Mouse (Mus musculus): ENCODE data around the gene Hnrnpa1. TPM values are rescaled to one million over a fixed set of nuclear protein-coding genes. Genes with fewer than 3 reads are reported as not detected.
"Not testable (repeated sequence)": the region's sequence is repeated elsewhere in the genome, so short reads cannot be mapped to it uniquely, and the experiment has no call there.

Gene Hnrnpa1
- total RNA-seq, 2 experiments from 2014 or later: 193 to 199 TPM

- DNase-seq: peak; percentile 94 to 95
These were observed 32.4 kb downstream of the Hnrnpa1 start, which contains the start of gene Copz1 for GRCm38 (mm10) chr15:103272419-103273279. TSS of gene Copz1 (plus strand) at chr15:103272714.

- not testable (repeated sequence) for DNase-seq
These were observed 35.7 kb downstream of the Hnrnpa1 start for GRCm38 (mm10) chr15:103275943-103276342.

- DNase-seq: no peak
These were observed 37.7 kb downstream of the Hnrnpa1 start for GRCm38 (mm10) chr15:103277949-103278348.

- DNase-seq: peak; percentile 25 to 54
These were observed 39.5 kb downstream of the Hnrnpa1 start for GRCm38 (mm10) chr15:103279750-103280149.

GRCm38 (mm10) chr15:103280817-103281464, 40.7 kb downstream of the Hnrnpa1 start:
- peak; percentile 31 to 52 for DNase-seq

- no peak for DNase-seq
These were observed 41.4 kb downstream of the Hnrnpa1 start for GRCm38 (mm10) chr15:103281465-103282205.

- DNase-seq: peak; percentile 63 to 70
These were observed 43.8 kb downstream of the Hnrnpa1 start for GRCm38 (mm10) chr15:103284066-103284465.

- DNase-seq: peak; percentile 48 to 55
These were observed 44.4 kb downstream of the Hnrnpa1 start for GRCm38 (mm10) chr15:103284647-103285046.

- peak in 1 of 2 experiments; percentile 57 for DNase-seq
These were observed 45.7 kb downstream of the Hnrnpa1 start for GRCm38 (mm10) chr15:103285778-103286417.

GRCm38 (mm10) chr15:103289600-103289999, 49.4 kb downstream of the Hnrnpa1 start:
- DNase-seq: no peak

- DNase-seq: no peak
These were observed 50.2 kb downstream of the Hnrnpa1 start for GRCm38 (mm10) chr15:103290417-103290816.

GRCm38 (mm10) chr15:103290843-103291242, 50.6 kb downstream of the Hnrnpa1 start:
- DNase-seq: no peak

GRCm38 (mm10) chr15:103292673-103293345, 52.6 kb downstream of the Hnrnpa1 start:
- peak in 1 of 2 experiments; percentile 22 for DNase-seq

GRCm38 (mm10) chr15:103293375-103293774, 53.1 kb downstream of the Hnrnpa1 start:
- DNase-seq: no peak

- DNase-seq: no peak
These were observed 54.4 kb downstream of the Hnrnpa1 start for GRCm38 (mm10) chr15:103294649-103295048.

GRCm38 (mm10) chr15:103295851-103296250, 55.6 kb downstream of the Hnrnpa1 start:
- DNase-seq: no peak

Small RNA genes within 50 kb of the gene (microRNA-seq; reads per million reads assigned to microRNA genes)
- 211 reads per million, percentile 60 among the genes with 10 or more reads in this experiment for gene Mir148b

Other genes with a start within 250 kb of the Hnrnpa1 start
- gene Hoxc8, start 249.8 kb upstream of the Hnrnpa1 start, total RNA-seq (2021): 10 to 100 TPM; 25.4 to 29.5 TPM
- 10 to 100 TPM; 43.2 to 46.3 TPM for gene Hoxc6, start 242.2 kb upstream of the Hnrnpa1 start, total RNA-seq (2021)
- 1 to 10 TPM; 5.9 to 6.6 TPM for gene Hoxc4, start 221.5 kb upstream of the Hnrnpa1 start, total RNA-seq (2021)
- 10 to 100 TPM; 11.9 to 13.0 TPM for gene Smug1, start 73.3 kb upstream of the Hnrnpa1 start, total RNA-seq (2021)
- gene Cbx5, start 616 bp upstream of the Hnrnpa1 start, total RNA-seq (2021): 10 to 100 TPM; 79.0 to 82.6 TPM
- under 1 TPM; 0.16 to 0.43 TPM for gene Nfe2, start 18.0 kb downstream of the Hnrnpa1 start, total RNA-seq (2021)
- gene Copz1, start 32.3 kb downstream of the Hnrnpa1 start, total RNA-seq (2021): 100 to 1,000 TPM; 144 to 150 TPM
- gene Gpr84, start 70.2 kb downstream of the Hnrnpa1 start, total RNA-seq (2021): not detected
- 10 to 100 TPM; 11.8 to 13.3 TPM for gene Zfp385a, start 99.7 kb downstream of the Hnrnpa1 start, total RNA-seq (2021)
- gene Itga5, start 126.3 kb downstream of the Hnrnpa1 start, total RNA-seq (2021): 10 to 100 TPM; 37.0 to 37.4 TPM
- gene Gtsf1, start 190.0 kb downstream of the Hnrnpa1 start, total RNA-seq (2021): not detected
- gene Gtsf2, start 208.0 kb downstream of the Hnrnpa1 start, total RNA-seq (2021): not detected
- gene Nckap1l, start 213.4 kb downstream of the Hnrnpa1 start, total RNA-seq (2021): 1 to 10 TPM; 4.1 to 5.5 TPM